Mouse (Mus musculus): ENCODE data around the gene Vwa3b.

GRCm38 (mm10) chr1:37179852-37180251, 153.5 kb downstream of the Vwa3b start:
- TF ChIP-seq CTCF (conservative IDR thresholded peaks at IDR 0.05; ENCODE audit: insufficient read depth, insufficient read length, low read depth, low read length): no peak
- no peak for TF ChIP-seq POLR2A (IDR thresholded peaks at IDR 0.05; ENCODE audit: low read depth, low read length)

All from kidney, adult 2 months (tissue).